In genomic region chr14:48930886-48931285, GRCm38 (mm10) we compare ENCODE assay signal across 15 mouse cellular contexts.
A peak's percentile ranks its signal among the peaks of the same experiment; 100 is the strongest.
DNase-seq lines count a peak whose midpoint lies in the region; ATAC-seq and TF ChIP-seq lines count a peak whose summit lies in the region.
"Had no signal": no experiment of that assay in that cellular context is flagged by ENCODE, and none has a peak within 500 bp of the region (broad histone marks: within the 10 kb centered on the region; RNA-seq: fewer than 3 reads in every experiment).

No protein-coding gene starts in this region.

- TF ChIP-seq POLR2A in kidney, adult 2 months (IDR thresholded peaks at IDR 0.05; ENCODE audit: low read depth, low read length): no peak

- H3K27me3 ChIP-seq in kidney, adult 2 months (replicated peaks; ENCODE audit: control insufficient read depth, insufficient read depth, low read length): no peaks in the 10 kb centered on the region
- no peaks in the 10 kb centered on the region for H3K27me3 ChIP-seq in midbrain, embryonic 16.5 days (ENCODE audit: control insufficient read depth, insufficient read depth, low read depth, low read length)
- H3K27me3 ChIP-seq in midbrain, embryonic 10.5 days (ENCODE audit: low read depth, poor library complexity, severe bottlenecking): no peaks in the 10 kb centered on the region
- H3K27me3 ChIP-seq: liver, embryonic 12.5 days had no signal

- 76% methylated on average over 9 of the region's 9 CpGs for WGBS in kidney, adult 2 months
- WGBS in midbrain, embryonic 16.5 days: 79% methylated on average over 9 of the region's 9 CpGs
- WGBS in midbrain, embryonic 10.5 days: 92% methylated on average over 9 of the region's 9 CpGs

- H3K4me1 ChIP-seq in kidney, adult 2 months (ENCODE audit: control insufficient read depth, insufficient read depth, low read length): no peaks in the 10 kb centered on the region
- H3K4me1 ChIP-seq in midbrain, embryonic 16.5 days (ENCODE audit: control insufficient read depth, insufficient read depth, low read length): peaks cover 5% of the 10 kb centered on the region; the same call in 1 of the 2 replicates
- H3K4me1 ChIP-seq in midbrain, embryonic 10.5 days: no peaks in the 10 kb centered on the region
- H3K4me1 ChIP-seq: liver, embryonic 12.5 days had no signal

- no peak overlapping the region for H3K4me2 ChIP-seq in midbrain, embryonic 16.5 days (ENCODE audit: low read length)
- H3K4me2 ChIP-seq: liver, embryonic 12.5 days had no signal

- DNase-seq in adrenal gland, adult 2 months: peak; percentile 2
- no peak for DNase-seq in adrenal gland, postnatal 36 days
- DNase-seq in kidney, adult 2 months: peak; percentile 5
- no peak for DNase-seq in kidney, postnatal 4 days
- DNase-seq in midbrain, embryonic 10.5 days (ENCODE audit: low spot score): no peak
- DNase-seq in gastrocnemius, postnatal 25 days: peak; percentile 7
- no peak for DNase-seq in urinary bladder, postnatal 10 days (ENCODE audit: low spot score)
- DNase-seq: adrenal gland, postnatal 14 days; heart, adult 18-20 months; heart, postnatal 14 days; kidney, adult 18-20 months; spleen, adult 18-20 months had no signal

- peak; percentile 56 for ATAC-seq in midbrain, embryonic 16.5 days
- ATAC-seq: liver, embryonic 12.5 days had no signal

- H3K36me3 ChIP-seq in kidney, adult 2 months (ENCODE audit: control insufficient read depth, insufficient read depth, low read length): no peaks in the 10 kb centered on the region
- H3K36me3 ChIP-seq in midbrain, embryonic 16.5 days (ENCODE audit: control insufficient read depth, insufficient read depth, low read length): no peaks in the 10 kb centered on the region
- H3K36me3 ChIP-seq in midbrain, embryonic 10.5 days: no peaks in the 10 kb centered on the region
- H3K36me3 ChIP-seq: liver, embryonic 12.5 days had no signal

- H3K27ac ChIP-seq in kidney, adult 2 months (ENCODE audit: insufficient read depth, low read depth, low read length): no peak overlapping the region
- H3K27ac ChIP-seq in midbrain, embryonic 16.5 days (ENCODE audit: low read length): no peak overlapping the region
- H3K27ac ChIP-seq in midbrain, embryonic 10.5 days (replicated peaks): no peak overlapping the region
- H3K27ac ChIP-seq: liver, embryonic 12.5 days had no signal

- H3K9ac ChIP-seq in midbrain, embryonic 16.5 days (ENCODE audit: low read depth, low read length): no peak overlapping the region
- H3K9ac ChIP-seq: liver, embryonic 12.5 days had no signal

- H3K9me3 ChIP-seq in midbrain, embryonic 16.5 days (replicated peaks; ENCODE audit: control insufficient read depth, low read length, poor library complexity, severe bottlenecking): no peaks in the 10 kb centered on the region
- H3K9me3 ChIP-seq in midbrain, embryonic 10.5 days (replicated peaks): no peaks in the 10 kb centered on the region
- H3K9me3 ChIP-seq: liver, embryonic 12.5 days had no signal

- H3K4me3 ChIP-seq in kidney, adult 2 months (ENCODE audit: insufficient read depth, low read depth, low read length): no peak overlapping the region
- H3K4me3 ChIP-seq in midbrain, embryonic 16.5 days (ENCODE audit: low read depth, low read length): no peak overlapping the region
- no peak overlapping the region for H3K4me3 ChIP-seq in midbrain, embryonic 10.5 days
- H3K4me3 ChIP-seq: liver, embryonic 12.5 days; myocyte had no signal

- TF ChIP-seq CTCF in kidney, adult 2 months (conservative IDR thresholded peaks at IDR 0.05; ENCODE audit: insufficient read depth, insufficient read length, low read depth, low read length): no peak

Comparison
In these comparisons a context has a peak if more than half of its experiments do, and no peak if none do; other contexts are left out.
1. DNase-seq: peak in adrenal gland, adult 2 months (single experiment), kidney, adult 2 months (single experiment) and gastrocnemius, postnatal 25 days (single experiment); none in adrenal gland, postnatal 36 days (0 of 2), kidney, postnatal 4 days (0 of 2), midbrain, embryonic 10.5 days (single experiment) and urinary bladder, postnatal 10 days (single experiment).